Mouse (Mus musculus) layer of hippocampus, adult 8-10 months (tissue): Measurements from ENCODE around the gene Adcy2. TPM values are rescaled to one million over a fixed set of nuclear protein-coding genes. Genes with fewer than 3 reads are reported as not detected.

Experiments used
- DNase-seq, 2 experiments: peaks; one replicate each; pipeline ENCODE4 v3.0.0; 2022; ENCODE audit warnings: low spot score in 2 of 2
- total RNA-seq, 4 experiments: library from RNA; stranded (reverse); gene quantifications; 2 replicates each; pipeline ENCODE4 v1.2.4; 2022

Gene Adcy2
- total RNA-seq, 4 experiments from 2014 or later = 105 to 117 (median 111) TPM

GRCm38 (mm10) chr13:68642786-68643185 is 356.6 kb downstream of the Adcy2 start:
- no peak for DNase-seq

- no peak for DNase-seq
Measured at GRCm38 (mm10) chr13:68627041-68627440, 372.3 kb downstream of the Adcy2 start.

- no peak for DNase-seq
Measured at GRCm38 (mm10) chr13:68622792-68623191, 376.5 kb downstream of the Adcy2 start.

GRCm38 (mm10) chr13:68607652-68608405 is 391.5 kb downstream of the Adcy2 start:
- no peak for DNase-seq

GRCm38 (mm10) chr13:68605689-68606126 is 393.6 kb downstream of the Adcy2 start:
- no peak for DNase-seq

- DNase-seq = no peak
Measured at GRCm38 (mm10) chr13:68603085-68603484, 396.3 kb downstream of the Adcy2 start.

- no peak for DNase-seq
Measured at GRCm38 (mm10) chr13:68601184-68601583, 398.2 kb downstream of the Adcy2 start.

- DNase-seq = no peak
Measured at GRCm38 (mm10) chr13:68598953-68599352, 400.4 kb downstream of the Adcy2 start.

GRCm38 (mm10) chr13:68597667-68598066 is 401.7 kb downstream of the Adcy2 start:
- DNase-seq = no peak

GRCm38 (mm10) chr13:68597199-68597598 is 402.1 kb downstream of the Adcy2 start, which contains the start of gene 1700001L19Rik:
1700001L19Rik (plus strand) TSS chr13:68597421.
- DNase-seq = no peak

GRCm38 (mm10) chr13:68593797-68594196 is 405.5 kb downstream of the Adcy2 start:
- no peak for DNase-seq

GRCm38 (mm10) chr13:68588352-68588751 is 411.0 kb downstream of the Adcy2 start:
- no peak for DNase-seq

GRCm38 (mm10) chr13:68585441-68585840 is 413.9 kb downstream of the Adcy2 start:
- no peak for DNase-seq

GRCm38 (mm10) chr13:68583961-68584360 is 415.4 kb downstream of the Adcy2 start:
- DNase-seq = no peak

GRCm38 (mm10) chr13:68582517-68582780 is 416.9 kb downstream of the Adcy2 start:
- no peak for DNase-seq

GRCm38 (mm10) chr13:68581747-68582516 is 417.4 kb downstream of the Adcy2 start, which contains the start of the genes Mtrr and Fastkd3:
Mtrr (minus strand) TSS chr13:68582149.
Fastkd3 (plus strand) TSS chr13:68582234.
- DNase-seq = peak; percentile 95 to 98

GRCm38 (mm10) chr13:68581086-68581740 is 418.1 kb downstream of the Adcy2 start:
- no peak for DNase-seq

- peak; percentile 77 to 81 for DNase-seq
Measured at GRCm38 (mm10) chr13:68577945-68578344, 421.4 kb downstream of the Adcy2 start.

GRCm38 (mm10) chr13:68574398-68574797 is 424.9 kb downstream of the Adcy2 start:
- no peak for DNase-seq

- no peak for DNase-seq
Measured at GRCm38 (mm10) chr13:68572966-68573913, 426.1 kb downstream of the Adcy2 start.

GRCm38 (mm10) chr13:68572247-68572646 is 427.1 kb downstream of the Adcy2 start:
- DNase-seq = no peak
